Mouse (Mus musculus) layer of hippocampus, postnatal 25 days (tissue): ENCODE data around the gene Flt3. TPM values are rescaled to one million over a fixed set of nuclear protein-coding genes. Genes with fewer than 3 reads are reported as not detected.

Experiments used
- DNase-seq, 2 experiments: peaks; one replicate each; pipeline ENCODE4 v3.0.0; 2022; ENCODE audit warnings: mixed read lengths in 2 of 2, low spot score in 1 of 2; ENCODE audit errors: extremely low spot score in 1 of 2
- total RNA-seq, 2 experiments: library from RNA; stranded (reverse); gene quantifications; 2 replicates each; pipeline ENCODE4 v1.2.3; 2021

Flt3 gene
- total RNA-seq = 1 to 10 TPM; 6.7 to 8.0 TPM

DNA sequence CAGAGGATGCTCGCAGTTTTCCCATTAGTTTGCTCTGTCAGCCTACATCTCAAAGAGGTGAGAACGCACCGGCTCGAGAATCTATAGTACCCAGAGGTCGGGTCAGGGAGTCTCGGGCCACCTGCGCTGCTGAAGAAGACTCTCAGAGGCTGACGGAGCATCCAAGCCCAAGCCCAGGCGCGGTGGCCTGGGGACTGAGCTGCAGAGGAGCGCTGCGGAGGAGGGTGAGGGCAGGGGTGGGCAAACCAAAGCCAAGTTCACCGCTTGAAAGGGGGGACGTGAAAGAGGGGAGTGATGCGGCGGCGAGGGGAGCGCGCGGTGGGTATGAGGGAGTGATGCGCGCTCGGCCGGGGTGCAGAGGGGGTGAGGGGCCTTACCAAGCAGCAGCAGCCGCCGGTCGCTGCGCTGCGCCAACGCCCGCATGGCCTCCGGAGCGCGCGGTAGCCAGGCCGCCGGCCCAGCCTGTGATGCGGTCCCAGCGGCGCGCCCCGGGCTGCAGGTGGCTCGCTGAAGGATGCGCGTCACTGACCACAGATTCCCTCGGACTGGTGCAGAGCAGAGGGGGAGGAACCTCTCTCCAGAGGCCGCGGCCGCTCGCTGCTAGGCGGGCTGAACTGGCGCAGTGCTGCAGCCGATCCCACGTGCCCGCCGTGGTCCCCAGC, at the start of gene Flt3:
Flt3 (minus strand) TSS at position 647 of the 662 bp plus-strand sequence.
- DNase-seq = peak in 1 of 2 experiments; percentile 14

DNA sequence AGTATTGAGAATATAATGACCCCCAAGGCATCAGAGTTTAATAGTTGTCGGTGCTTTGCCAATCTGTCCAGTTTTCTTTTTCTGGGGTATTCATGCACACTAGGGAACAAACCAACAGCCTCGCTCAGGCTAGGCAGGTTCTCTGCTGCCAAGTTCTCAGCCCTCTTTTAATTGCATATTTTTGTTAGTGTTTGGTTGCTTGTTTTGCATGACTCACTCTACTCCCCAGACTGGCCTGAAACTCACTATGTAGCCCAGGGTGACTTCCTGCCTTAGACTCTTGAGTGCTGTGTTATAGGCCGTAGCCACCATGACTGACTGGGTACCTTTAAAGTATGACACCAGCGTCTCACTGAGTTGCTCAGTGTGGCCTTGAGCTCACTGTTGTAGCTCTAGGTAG, 48.6 kb upstream of the Flt3 start:
- DNase-seq = no peak

DNA sequence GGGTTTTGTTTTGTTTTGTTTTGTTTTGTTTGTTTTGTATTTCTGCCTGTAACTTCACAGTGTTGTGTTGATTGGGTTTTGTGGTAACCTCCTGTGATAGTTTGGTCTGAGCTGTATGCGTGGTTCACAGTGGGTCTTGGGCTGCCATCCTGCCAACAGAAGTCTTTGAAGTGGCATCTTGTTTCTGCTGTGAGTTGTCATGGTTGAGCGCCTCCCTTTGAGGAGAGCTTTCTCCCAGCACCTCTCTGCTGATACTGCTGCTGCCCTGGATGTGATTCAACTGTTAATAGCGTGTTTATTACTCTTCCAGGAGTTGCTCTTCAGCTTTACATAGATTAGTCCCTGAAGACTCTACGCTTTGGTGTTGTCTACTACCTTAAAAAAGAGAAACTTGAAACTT, 48.2 kb upstream of the Flt3 start:
- no peak for DNase-seq

DNA sequence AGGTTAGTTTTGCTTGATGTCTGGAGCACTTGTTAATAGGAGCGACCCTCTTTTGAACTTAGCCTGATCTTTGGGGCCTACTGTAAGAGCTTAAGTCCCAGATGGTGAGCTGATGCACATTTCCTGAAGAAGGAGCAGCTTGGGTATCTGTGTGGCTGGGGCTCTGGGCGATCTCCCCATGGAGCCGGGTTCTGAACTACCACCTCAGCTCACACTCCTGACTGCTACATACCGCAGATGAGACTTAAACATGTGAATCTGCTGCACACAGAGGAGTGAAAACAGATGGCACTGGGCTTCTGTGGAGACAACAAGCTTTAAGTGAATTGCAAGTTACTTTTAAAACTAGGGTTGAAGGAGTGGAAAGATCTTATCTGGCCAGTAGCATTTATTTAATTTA, 45.0 kb upstream of the Flt3 start:
- no peak for DNase-seq

DNA sequence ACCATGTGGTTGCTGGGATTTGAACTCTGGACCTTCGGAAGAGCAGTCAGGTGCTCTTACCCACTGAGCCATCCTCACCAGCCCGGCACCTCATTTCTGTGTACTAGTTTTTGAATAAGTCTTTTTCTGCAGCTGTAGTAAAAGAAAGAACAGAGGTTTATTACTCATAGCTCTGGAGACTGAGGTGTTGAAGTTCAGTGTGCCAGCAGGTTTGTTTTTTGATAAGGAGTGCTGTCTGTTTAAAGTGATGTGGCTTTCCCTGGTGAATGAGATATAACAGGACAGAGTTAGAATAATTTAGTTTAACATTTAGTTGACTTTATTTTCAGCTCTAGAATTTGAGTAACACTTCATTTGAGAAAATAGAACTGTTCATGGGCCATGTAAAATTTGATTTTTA, 44.5 kb upstream of the Flt3 start:
- DNase-seq = no peak

DNA sequence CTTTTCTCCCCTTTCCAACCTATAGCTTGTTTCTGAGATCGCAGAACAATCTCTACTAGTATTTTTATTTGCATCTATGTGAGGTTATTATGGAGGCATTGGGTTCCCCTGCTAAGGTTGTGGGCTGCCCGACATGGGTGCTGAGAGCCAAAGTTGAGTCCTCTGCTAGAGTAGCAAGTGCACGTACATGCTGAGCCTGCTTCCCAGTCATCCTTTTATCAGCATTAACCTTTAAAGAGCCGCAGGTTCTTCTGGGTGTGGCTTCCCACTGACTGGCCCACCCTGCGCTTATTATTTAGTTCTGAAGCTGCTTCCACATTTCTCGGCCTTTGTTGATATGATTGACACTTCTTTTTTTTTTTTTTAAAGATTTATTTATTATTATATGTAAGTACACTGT, 44.0 kb upstream of the Flt3 start:
- no peak for DNase-seq

DNA sequence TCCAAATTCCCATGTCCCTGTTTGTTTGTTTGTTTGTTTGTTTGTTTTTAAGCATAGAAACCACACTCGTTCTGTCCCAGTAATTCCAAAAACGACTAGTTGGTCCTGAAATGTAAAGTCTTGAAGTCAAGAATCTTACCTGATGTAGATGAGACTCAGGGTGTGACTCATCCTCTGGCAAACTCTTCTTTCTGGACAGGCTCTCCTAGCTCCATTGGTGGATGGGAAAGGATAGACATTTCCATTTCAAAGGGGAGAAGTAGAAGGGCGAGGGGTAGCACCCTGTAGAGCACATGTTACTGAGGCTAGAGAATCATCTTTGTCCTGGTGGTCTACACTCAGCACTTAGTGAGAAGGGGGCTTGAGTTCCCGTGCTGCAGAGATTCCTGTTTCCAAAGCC, 42.5 kb upstream of the Flt3 start:
- DNase-seq = no peak

DNA sequence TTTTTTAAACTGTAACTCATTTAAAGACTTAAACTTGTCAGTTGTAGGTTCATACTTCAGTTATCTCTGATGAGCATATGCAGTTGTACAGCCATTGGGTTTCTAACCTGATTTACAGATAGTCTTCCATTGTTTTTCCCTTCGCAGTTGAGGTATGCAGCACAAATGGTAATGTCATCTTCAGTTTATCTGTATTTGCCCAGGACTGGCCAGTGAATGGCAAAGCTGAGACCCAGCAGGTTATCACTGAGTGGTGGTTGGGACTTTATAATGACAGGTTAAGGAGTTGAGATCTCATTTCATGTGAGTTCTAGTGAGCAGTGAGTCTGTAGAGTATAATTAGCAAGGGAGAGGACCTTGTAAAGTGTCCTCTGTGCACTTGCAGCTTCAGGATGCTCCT, 41.7 kb upstream of the Flt3 start:
- no peak for DNase-seq

DNA sequence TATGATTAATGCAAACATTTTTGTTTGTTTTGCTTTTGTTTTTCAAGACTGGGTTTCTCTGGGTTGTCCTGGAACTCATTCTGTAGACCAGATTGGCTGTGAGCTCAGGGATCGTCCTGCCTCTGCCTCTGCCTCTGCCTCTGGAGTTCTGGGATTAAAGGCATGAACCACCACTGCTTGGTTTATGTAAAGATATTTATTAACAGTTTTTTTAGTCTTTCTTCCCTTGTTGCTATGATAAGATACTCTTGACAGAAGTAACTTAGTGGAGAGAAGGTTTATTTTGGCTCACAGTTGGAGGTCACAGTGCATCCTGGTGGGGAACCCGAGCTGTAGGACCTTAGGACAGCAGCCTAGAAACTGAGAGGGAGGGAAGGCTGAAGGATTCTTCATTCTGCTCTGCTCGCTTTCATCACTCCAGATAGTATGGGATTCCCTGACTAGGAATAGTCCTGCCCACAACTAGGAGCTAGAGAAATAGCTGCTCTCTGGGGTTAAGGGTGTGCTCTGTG, 40.8 kb upstream of the Flt3 start:
- DNase-seq = no peak

DNA sequence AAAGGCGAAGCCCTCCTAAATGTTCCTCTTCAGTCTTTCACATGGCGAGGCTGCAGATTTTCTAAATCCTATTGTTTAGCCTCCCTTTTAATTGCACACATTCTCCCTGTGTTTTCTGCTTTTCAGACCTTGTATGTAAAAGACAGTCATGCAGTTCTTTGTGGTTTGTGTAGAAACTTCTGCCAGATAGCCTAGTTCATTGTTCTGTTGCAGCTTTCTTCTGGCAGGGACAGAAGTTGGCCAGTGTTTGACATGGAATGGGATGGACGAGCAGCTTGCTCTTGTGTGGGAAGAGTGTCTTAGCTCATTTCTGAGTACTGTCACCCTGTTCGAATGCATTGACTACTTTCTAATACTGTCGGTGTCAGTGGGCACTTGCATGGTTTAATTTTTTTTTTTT, 36.2 kb upstream of the Flt3 start:
- DNase-seq = no peak

DNA sequence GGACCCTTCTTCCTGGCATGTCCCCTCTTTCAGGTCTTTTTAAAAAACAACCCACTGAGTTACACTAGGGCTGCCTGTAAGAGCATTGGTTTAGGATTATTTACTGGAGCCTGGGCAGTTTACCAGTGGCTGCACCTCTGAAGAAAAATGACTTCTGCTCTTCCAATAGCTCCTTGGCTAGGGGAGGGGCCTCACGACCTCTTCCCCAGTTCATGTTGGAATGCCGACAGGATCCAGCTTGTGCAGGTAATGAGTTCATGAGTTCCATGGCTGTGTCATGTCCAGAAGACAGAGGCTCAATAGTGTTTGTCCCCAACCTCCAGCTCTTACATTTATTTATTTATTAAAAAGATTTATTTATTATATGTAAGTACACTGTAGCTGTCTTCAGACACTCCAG, 35.5 kb upstream of the Flt3 start:
- DNase-seq = no peak

DNA sequence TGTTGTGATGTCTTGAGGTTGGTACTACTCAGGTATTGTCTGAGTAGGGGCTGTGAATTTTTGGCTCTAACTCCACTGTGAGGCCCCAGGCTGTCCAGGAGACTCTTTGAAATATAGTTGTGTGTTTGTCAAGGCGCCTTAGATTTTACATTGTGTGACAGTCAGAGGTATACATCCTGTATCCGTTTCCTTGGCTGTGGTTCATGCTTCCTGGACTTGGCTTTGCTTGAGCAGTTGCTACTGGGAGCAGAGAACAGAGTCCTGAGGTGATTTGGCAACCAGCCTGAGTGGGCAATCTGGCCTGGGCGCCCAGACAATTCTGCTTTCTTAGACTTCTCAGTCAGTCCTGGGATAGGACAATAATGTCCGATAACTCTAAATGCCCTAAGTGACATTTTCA, 34.9 kb upstream of the Flt3 start:
- DNase-seq = no peak

DNA sequence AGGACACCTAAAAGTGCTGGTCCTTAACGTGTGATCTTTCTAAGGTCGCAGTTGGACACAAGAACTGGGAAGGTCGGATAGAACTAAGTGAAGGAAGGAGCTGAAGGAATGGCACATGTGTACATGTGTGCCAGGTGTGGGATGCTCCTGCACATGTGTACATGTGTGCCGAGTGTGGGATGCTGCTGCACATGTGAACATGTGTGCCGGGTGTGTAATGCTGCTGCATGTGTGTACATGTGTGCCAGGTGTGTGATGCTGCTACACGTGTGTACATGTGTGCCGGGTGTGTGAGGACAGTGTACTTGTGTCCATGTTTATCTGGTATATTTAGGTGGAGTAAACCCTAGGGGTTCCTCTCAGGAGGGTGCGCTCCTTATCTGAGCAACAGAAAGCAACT, 32.6 kb upstream of the Flt3 start:
- DNase-seq = no peak

DNA sequence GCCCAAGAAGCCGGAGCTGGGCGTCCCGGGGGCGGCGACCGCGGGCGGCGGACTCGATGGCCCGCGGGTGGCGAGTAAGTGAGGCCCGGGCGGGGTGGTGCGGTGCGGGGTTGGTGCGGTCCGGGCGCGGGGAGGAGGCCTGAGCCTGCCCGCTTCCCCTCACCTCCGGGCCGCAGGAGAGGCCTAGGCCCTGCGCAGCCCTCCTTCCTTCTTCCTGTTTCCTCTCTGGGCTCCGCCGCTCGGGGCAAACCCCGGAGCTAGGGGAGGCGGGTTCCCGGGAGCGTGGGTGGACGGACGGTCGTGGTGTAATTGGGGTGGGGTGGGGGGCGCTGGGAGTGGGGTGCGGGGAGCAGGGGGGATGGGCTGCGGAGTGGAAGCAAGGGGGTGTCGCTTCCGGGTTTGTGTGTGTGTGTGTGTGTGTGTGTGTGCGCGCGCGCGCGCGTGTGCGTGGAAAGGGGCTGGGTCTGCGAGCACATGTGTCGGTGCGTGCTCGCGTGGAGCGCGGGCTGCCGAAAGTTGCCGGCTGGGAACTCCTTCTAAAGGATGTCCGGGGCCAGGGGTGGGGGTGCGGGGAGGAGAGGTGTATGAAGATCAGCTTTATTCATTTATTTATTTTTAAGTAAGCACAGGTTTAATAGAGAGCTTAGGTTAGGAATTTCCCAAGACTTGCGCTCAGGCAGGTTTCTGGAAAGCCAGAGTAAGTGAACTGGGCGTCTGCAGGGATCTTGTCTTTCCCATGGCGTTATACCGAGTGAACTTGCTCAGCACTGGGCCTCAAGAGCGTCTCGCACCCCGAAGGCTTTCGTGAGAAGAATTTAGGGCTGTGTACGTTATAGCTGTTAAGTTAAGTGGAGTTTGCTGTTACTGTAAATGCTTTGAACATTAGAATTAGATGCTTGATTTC, 30.9 kb upstream of the Flt3 start:
- DNase-seq = peak; percentile 64 to 72

DNA sequence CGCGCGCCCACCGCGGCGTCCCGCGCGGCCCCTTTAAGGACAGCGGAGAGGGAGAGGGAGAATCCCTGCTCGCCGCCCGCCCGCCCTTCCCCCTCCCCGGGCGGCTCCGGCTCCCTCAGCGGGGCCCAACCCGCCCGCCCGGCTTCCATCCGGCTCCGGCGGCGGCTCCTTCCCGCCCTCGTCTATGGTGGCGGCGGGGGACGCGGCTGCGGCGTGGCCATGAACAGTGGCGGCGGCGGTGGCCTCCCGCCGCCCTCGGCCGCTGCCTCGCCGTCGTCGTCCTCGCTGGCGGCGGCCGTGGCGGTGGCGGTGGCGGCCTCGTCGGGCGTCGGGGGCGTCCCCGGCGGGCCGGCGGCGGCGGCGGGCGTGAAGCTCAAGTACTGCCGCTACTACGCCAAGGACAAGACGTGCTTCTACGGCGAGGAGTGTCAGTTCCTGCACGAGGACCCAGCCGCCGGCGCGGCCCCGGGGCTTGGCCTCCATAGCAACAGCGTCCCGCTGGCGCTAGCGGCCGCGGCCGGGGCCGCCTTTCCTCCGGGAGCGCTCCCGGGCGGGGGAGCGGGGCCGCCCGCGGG, 30.2 kb upstream of the Flt3 start:
- DNase-seq = peak in 1 of 2 experiments; percentile 30

DNA sequence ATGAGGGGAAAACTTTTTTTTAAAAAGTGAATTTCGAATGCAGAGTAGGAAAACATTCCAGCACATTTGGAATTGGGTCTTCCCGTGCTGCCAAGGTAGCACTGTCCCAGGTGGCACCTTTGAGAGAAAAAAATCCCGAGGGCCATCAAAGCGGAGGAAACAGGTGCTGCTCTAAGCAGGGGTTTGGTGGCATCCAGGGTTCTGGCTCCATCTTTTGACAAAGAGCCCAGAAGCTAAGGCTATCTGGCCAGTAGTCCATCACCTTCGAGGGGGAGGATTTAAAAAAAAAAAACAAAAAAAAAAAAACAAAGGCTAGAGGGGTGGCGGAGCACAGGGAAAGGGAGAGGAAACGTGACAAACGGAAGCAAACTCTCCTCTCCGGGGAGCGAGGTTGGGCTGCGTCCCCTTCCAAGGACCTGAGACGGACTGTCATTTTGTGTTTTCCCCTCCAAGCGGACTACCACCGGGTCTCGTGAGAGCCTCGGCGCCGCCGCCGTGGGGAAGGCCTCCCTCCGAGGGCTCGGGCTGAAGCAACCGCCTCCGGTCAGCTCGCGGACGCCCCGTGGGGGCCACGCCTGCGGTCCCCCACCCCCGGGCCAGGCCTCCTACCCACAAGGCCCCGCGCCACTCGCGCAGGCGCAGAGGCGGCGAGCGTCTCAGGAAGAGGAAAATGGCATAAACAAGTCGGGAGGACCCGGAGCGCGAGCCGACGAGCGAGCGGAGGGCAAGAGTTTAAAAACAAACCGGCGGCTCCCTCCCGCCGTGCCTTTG, 29.4 kb upstream of the Flt3 start, which contains the start of gene Pan3:
Pan3 (plus strand) TSS at position 627 of the 771 bp plus-strand sequence.
- DNase-seq = peak; percentile 93 to 98

DNA sequence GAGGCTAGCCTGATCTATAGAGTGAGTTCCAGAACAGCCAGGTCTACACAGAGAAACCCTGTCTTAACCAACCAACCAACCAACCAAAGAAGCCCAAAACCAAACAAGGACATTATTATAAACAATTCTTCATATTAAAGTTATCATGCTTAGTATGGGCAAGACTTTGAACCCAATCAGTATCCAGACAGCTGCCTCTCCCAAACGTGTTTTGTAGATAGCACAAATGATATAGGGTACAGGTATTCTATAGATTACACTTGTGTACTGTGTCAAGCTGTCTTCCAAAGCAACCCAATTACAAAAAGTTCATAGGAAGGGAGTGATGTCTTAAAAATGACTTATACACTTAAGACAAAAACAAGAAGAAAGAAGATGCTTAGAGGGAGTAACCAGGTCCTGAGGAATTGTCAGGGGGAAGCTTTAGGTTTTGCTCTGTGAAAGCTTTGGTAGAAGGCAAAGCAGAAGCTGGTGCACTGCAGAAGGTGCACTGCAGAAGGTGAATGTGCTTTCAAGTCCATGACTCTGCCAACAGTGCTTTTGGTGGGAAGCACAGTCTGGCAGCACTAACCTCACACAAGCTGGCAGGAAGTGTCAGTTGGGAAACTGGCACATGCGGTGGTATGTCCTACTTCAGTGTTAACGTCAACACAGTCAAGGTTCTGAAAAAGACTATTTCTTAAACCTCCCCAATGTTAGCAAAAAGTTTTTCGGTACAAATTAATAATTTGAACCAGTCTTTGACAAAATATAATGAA, 25.9 kb upstream of the Flt3 start:
- no peak for DNase-seq

DNA sequence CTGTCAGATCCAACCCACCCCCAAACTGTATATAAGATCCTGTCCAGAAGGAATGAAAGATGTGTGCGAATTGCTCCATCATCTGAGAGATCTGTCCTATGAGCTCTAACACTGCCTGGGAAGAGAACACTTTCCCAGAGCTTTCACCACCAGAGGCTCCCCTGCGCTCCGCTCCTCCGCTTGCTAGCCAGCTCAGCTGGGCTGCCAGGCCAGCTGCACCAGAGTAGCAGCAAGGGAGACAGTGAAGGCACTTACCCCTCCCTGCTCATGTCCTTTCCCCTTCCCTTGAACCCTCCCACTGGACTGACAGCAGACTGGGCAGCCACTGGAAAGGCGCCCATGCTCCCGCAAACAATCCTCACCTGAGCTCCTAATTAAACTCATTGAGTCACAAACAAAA, 23.3 kb upstream of the Flt3 start:
- DNase-seq = no peak

DNA sequence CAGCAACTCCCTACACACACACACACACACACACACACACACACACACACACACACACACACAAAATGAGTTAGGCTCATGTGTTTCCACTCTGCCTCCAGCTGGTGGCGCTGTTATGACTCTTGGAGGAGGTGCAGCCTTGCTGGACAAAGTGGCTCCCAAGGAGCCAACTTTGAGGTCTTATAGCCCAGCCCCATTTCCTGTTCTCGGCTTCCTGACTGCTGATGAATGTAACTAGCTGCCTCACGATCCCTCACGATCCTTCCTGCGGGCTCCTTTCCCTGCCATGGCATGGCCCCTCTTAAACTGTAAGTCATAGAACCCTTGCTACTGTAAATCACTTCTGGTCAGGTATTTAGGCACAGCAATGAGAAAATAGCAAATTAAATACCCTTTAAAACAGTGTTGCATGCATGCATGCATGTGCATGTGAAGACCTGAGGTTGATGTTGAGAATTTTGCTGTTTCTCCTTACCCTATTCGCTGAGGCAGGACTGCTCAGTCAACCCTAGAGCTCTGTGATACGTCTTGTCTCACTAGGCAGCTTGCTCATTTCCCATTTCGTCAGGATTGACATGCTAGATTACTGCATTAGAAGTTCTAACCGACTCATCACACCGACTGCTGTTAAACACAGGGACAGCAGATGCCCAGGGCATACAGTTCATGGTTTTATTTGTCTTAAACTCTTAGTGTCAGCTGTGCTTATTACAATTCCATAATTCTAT, 18.3 kb upstream of the Flt3 start:
- DNase-seq = peak in 1 of 2 experiments; percentile 31
